Mouse (Mus musculus): ENCODE measurements around the gene Tecta. TPM values are rescaled to one million over a fixed set of nuclear protein-coding genes. Genes with fewer than 3 reads are reported as not detected.

The Tecta gene
- polyA plus RNA-seq, 1 experiment: 0.63 TPM

DNA sequence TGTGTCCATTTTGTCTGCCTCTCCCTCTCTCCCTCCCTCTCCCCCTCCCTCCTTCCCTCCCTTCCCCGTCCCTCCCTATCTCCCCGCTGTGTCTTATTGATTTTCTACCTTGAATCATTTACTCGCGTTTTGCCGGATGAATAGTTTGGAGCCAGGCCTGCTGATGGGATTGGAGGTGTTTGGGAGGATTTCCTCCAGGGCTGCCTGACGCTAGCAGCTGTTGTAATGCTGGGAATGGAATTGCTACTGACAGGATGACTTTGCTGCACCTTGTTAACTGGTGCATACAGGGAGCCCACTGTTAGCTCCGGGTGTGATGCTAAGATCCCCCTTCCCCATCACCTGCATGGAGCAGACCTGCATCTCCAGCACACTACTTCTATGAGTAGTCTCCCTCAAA is 106.7 kb downstream of the Tecta start:
- DNase-seq (ENCODE audit: low read depth): peak; percentile 58

DNA sequence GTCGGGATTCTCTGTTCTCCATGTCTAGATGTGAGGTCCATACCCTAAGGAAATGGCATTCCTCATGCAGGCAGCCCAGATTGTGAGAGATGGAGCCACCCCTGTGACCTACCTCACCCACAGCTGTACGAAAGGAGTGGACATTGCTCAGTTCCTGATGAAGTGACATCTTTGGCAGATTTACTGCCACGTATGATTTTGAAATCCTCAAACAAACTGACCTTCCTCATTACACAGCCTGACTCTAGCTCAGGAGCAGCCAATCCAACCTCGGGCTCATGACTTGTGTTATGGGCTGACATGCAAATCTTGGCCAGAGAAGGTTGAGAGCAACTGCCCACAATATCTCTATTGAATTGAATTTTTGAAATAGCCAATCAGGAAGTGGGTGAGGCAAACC is 120.1 kb downstream of the Tecta start:
- TF ChIP-seq CTCF (IDR thresholded peaks at IDR 0.05; ENCODE audit: borderline replicate concordance, extremely low read depth, insufficient read depth, insufficient read length): no peak
- TF ChIP-seq POLR2A (IDR thresholded peaks at IDR 0.05; ENCODE audit: borderline replicate concordance, extremely low read depth, insufficient read depth, insufficient read length, poor library complexity, severe bottlenecking): no peak
- DNase-seq (ENCODE audit: low read depth): no peak

More for the DNA sequence above, 106.7 kb downstream of the Tecta start:
- TF ChIP-seq POLR2A (IDR thresholded peaks at IDR 0.05; ENCODE audit: borderline replicate concordance, extremely low read depth, insufficient read depth, insufficient read length, poor library complexity, severe bottlenecking) (no peak), CTCF (IDR thresholded peaks at IDR 0.05; ENCODE audit: borderline replicate concordance, extremely low read depth, insufficient read depth, insufficient read length) (no peak)

Other genes with a start within 250 kb of the Tecta start
- 53.9 and 61.9 TPM in 2 replicates for gene Sc5d, start 135.7 kb downstream of the Tecta start, polyA plus RNA-seq (2012; rRNA removed)
- gene Tbcel, start 107.9 kb upstream of the Tecta start, polyA plus RNA-seq (2012; rRNA removed): 17.4 and 18.6 TPM in 2 replicates